Mouse (Mus musculus) c-Kit-positive CD71-negative TER-119-negative erythroid progenitor cells, embryonic 14.5 days (primary cell): ENCODE results near the gene Hypm.

ENCODE experiments used
- DNase-seq: peaks from one replicate; pipeline ENCODE4 v3.0.0-alpha.2; 2013; ENCODE audit warnings: low read depth

Gene Hypm

DNA sequence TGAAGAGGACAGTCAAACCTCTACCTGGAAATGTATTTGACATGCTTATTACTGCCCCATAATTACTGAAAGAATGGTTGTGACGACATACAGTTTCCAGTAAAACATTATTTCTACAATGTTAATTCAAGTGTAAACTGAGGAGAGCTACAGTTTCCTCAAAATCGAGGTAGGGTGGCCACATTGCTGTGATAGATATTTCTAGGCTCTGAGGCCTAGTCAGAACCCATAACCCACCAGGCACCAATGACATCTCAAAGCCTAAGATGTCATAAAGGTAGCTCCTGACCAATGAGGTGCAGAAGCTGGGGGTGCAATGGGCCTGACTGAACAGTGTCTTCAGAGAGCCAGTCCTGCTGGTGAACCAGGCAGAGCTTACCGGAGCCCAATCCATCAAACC is at the start of gene Hypm:
TSS of gene Hypm (plus strand) at position 301 of the 400 bp plus-strand sequence.
- no peak for DNase-seq

DNA sequence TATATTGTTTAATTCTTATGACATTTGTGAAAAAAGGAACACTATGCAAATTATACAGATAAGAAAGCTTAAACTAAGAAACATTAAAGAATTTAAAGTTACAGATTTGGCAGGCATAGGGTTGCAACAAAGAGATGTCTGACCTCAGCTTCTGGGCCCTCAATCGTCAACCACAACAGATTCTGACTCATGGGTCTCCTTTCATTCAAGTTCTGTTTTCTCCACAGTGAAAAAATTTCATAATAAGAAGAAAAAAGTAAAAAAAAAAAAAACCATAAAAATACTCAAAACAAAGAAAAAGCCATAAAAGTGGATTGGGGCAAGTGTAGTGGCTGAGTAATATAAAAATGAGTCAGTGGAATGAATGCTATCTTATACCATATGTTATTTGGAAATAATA is 36.6 kb upstream of the Hypm start:
- no peak for DNase-seq

DNA sequence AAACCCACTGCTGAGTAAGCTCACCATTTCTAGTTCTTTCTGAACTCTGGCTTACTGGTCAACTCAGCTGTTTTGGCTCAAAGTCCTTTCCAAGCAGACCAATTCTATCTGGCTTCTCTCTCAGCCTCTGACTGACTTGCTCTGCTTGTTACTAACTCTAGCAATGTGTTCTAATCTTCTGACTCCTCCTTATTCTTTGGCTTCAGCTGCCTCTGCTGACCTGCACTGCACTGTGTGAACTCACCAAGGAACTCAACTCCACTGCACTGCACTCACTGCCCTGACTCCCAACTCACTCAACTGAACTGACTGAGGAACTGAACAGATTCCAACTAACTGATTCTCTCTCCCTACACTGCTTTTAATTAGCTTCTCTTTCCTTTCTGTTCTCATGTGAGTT is 34.3 kb upstream of the Hypm start:
- no peak for DNase-seq

DNA sequence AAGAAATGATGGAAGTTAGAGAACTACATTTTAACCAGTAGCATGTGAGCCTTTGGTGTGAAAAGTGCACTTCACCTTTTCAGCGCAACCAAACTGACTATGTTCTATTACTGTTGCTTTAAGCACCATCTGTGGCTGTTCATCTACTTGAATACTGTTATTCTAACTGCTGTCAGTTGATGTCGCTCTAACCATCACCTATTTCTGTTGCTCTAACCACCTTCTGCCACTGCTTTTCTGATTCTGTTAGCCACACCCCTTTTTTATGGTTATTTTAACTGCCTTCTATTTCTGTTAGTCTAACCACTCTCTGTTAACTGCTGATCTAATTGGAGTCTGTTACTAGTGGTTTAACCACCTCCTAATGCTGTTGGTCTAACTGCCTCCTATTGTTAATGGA is 11.9 kb upstream of the Hypm start:
- no peak for DNase-seq

DNA sequence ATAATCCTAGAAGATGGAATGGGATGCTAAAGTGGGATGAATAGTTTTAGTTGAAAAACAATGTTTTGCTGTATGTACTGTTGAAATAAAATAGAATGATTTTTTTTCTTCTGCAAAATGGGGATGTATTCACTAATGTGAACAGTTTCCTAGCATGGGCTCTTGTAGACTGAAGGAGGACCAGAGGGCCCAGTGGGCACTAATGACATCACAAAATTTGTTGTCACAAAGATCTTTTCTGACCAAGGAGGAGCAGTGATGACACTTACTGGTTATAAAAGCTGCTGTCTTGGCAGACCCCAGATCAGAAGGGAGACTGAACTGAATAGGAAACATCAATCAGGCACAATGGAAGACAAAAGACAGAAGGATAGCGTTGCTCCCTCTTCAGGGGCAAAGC is 2.7 kb downstream of the Hypm start, which contains the start of gene H2al3:
TSS of gene H2al3 (plus strand) at position 301 of the 400 bp plus-strand sequence.
- DNase-seq = no peak

DNA sequence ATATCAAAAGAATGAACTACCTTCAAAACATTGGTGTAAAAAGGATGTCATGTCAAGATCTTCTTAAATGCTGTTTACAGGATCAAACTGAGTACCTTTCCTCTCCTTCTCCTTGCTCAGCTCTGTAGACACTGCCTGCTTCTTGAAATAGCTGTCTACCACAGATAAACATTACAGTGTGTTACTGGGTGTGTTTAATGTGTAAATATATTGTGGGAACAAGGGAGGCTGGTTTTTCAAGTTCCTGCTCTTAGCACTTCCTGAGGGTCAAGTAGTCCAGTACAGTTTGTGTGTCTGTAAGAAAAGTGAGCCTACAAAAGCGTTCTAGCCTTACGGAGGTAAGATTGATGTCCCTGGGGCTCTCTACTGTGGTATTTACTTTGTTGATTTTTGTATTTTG is 15.1 kb downstream of the Hypm start:
- DNase-seq = no peak

DNA sequence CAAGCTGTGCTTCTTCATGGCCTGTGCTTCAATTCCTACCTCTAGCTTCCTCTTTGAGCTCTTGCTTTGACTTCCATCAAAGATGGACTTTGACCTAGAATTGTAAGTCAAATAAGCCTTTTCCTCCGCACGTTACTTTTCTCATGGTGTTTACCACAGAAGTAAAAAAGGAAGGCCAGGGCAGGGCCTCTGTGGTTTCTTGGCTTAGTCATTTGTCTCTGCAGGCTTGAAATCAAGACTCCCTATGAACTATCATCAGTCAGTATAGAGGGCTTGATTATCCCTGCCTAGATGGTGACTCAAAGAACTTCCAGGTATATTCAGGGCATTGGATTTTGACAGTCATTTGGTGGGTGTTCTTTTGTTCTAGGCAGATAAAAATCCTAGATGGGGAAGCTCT is 28.8 kb downstream of the Hypm start:
- DNase-seq = no peak

DNA sequence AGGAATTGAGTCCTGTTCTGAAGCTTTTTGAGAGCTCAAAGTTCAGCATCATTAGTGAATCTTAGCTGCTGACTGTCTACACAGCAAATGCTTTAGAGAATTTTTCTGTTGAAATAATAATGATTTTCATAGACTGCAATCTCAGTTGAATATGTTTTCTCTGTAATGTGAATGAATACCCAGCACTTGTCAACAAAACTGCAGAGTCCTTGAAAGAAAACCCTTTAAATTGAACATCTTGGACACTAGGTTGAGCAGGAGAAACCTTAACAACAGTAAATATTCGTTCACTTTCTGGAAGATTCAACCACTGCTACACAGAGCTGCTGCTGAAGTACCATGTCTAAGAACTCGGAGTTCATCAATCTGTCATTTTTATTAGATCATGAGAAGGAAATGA is 38.6 kb downstream of the Hypm start, which contains the start of gene Sytl5:
TSS of gene Sytl5 (plus strand) at position 301 of the 400 bp plus-strand sequence.
- no peak for DNase-seq
